Mouse (Mus musculus) heart, adult 11 months (tissue): ENCODE measurements around the gene Nrgn.

Experiments
- DNase-seq: peaks from one replicate; pipeline ENCODE4 v3.0.0; 2022

Nrgn gene

GRCm38 (mm10) chr9:37527396-37528224, 25.1 kb downstream of the Nrgn start, which contains the start of gene Esam:
Gene Esam, plus strand, starts transcription at chr9:37528078.
- DNase-seq: peak; percentile 99

GRCm38 (mm10) chr9:37526443-37527395, 26.0 kb downstream of the Nrgn start:
- DNase-seq: peak; percentile 97

GRCm38 (mm10) chr9:37525461-37525860, 27.2 kb downstream of the Nrgn start:
- DNase-seq: peak; percentile 60

GRCm38 (mm10) chr9:37519995-37520394, 32.7 kb downstream of the Nrgn start:
- DNase-seq: no peak

GRCm38 (mm10) chr9:37518991-37519390, 33.7 kb downstream of the Nrgn start:
- no peak for DNase-seq

- DNase-seq: no peak
These were observed 35.2 kb downstream of the Nrgn start for GRCm38 (mm10) chr9:37517467-37517866.

GRCm38 (mm10) chr9:37514456-37514855, 38.2 kb downstream of the Nrgn start:
- DNase-seq: no peak

GRCm38 (mm10) chr9:37512097-37512496, 40.6 kb downstream of the Nrgn start:
- peak; percentile 16 for DNase-seq

GRCm38 (mm10) chr9:37506023-37506422, 46.7 kb downstream of the Nrgn start:
- DNase-seq: no peak

GRCm38 (mm10) chr9:37504348-37504747, 48.4 kb downstream of the Nrgn start:
- DNase-seq: no peak

- DNase-seq: peak; percentile 9
These were observed 51.5 kb downstream of the Nrgn start for GRCm38 (mm10) chr9:37501170-37501569.

- peak; percentile 70 for DNase-seq
These were observed 52.5 kb downstream of the Nrgn start for GRCm38 (mm10) chr9:37500201-37500600.

GRCm38 (mm10) chr9:37496325-37496724, 56.4 kb downstream of the Nrgn start:
- DNase-seq: no peak

- peak; percentile 53 for DNase-seq
These were observed 56.9 kb downstream of the Nrgn start for GRCm38 (mm10) chr9:37495761-37496160.
